Comparison of ENCODE assay signal across 9 mouse cellular contexts in genomic region chr13:52222315-52223097, GRCm38 (mm10).
DNase-seq lines count a peak whose midpoint lies in the region; ATAC-seq lines count a peak whose summit lies in the region.
"Had no signal": no experiment of that assay in that cellular context is flagged by ENCODE, and none has a peak within 500 bp of the region (broad histone marks: within the 10 kb centered on the region; RNA-seq: fewer than 3 reads in every experiment).

No protein-coding gene starts in this region.

- H3K4me1 ChIP-seq in brown adipose tissue, adult 24 weeks (ENCODE audit: control insufficient read depth, insufficient read depth, insufficient read length, low read length), result peaks cover 11% of the 10 kb centered on the region
- peaks cover 14% of the 10 kb centered on the region for H3K4me1 ChIP-seq in intestine, embryonic 14.5 days (replicated peaks; ENCODE audit: control insufficient read depth, insufficient read depth, low read length)

- ATAC-seq in intestine, embryonic 14.5 days (replicated peaks; ENCODE audit: low FRiP score, low TSS enrichment, low read depth), result no peak
- ATAC-seq in megakaryocyte progenitor cell, adult 5-6 weeks (replicated peaks; ENCODE audit: poor library complexity), result no peak

- H3K4me2 ChIP-seq in intestine, embryonic 14.5 days (ENCODE audit: low read length), result no peak overlapping the region
- H3K4me2 ChIP-seq: embryonic facial prominence, embryonic 13.5 days had no signal

- no peak overlapping the region for H3K9ac ChIP-seq in intestine, embryonic 14.5 days (ENCODE audit: low read length)
- H3K9ac ChIP-seq: embryonic facial prominence, embryonic 13.5 days had no signal

- peak overlapping the region; percentile 57 for H3K27ac ChIP-seq in brown adipose tissue, adult 24 weeks (replicated peaks; ENCODE audit: low read depth, low read length)
- 0 out of 2 replicates have a peak overlapping the region, but pooled peaks have one; percentile 11 for H3K27ac ChIP-seq in intestine, embryonic 14.5 days (ENCODE audit: low read depth)

- H3K4me3 ChIP-seq in brown adipose tissue, adult 24 weeks (ENCODE audit: insufficient read depth, low read depth, low read length), result no peak overlapping the region
- H3K4me3 ChIP-seq in intestine, embryonic 14.5 days (ENCODE audit: low read depth, low read length), result no peak overlapping the region
- H3K4me3 ChIP-seq: embryonic facial prominence, embryonic 13.5 days had no signal

- intact Hi-C loops in heart, postnatal 25 days (cut with DNase I), result loop anchor here (1.0 kb wide), 1 partner anchor 383 kb away; no protein-coding TSS in a partner anchor
- intact Hi-C loops in left cerebral cortex, postnatal 25 days (cut with DNase I), result loop anchor here (1.0 kb wide), 2 partner anchors 377 to 383 kb away; no protein-coding TSS in a partner anchor

- H3K27me3 ChIP-seq in intestine, embryonic 14.5 days (replicated peaks; ENCODE audit: control insufficient read depth, insufficient read depth, low read length), result no peaks in the 10 kb centered on the region
- H3K27me3 ChIP-seq: embryonic facial prominence, embryonic 13.5 days had no signal

- DNase-seq in heart, adult 18-20 months, result peak; percentile 25 to 35
- DNase-seq in heart, postnatal 25 days (ENCODE audit: low spot score), result no peak
- peak; percentile 62 for DNase-seq in intestine, embryonic 14.5 days (ENCODE audit: low spot score)
- peak; percentile 7 for DNase-seq in lung, postnatal 14 days
- DNase-seq in left cerebral cortex, postnatal 25 days (ENCODE audit: low spot score in 2 of 2), result no peak
- DNase-seq in spleen, postnatal 4 days (ENCODE audit: low spot score in 2 of 2), result no peak

- no peaks in the 10 kb centered on the region for H3K9me3 ChIP-seq in intestine, embryonic 14.5 days (ENCODE audit: control insufficient read depth, low read length)

- WGBS in intestine, embryonic 14.5 days, result 36% methylated on average over 11 of the region's 11 CpGs

- no peaks in the 10 kb centered on the region for H3K36me3 ChIP-seq in intestine, embryonic 14.5 days (ENCODE audit: control insufficient read depth, insufficient read depth, low read length)
- H3K36me3 ChIP-seq: embryonic facial prominence, embryonic 13.5 days had no signal

Comparison
In these comparisons a context has a peak if more than half of its experiments do, and no peak if none do; other contexts are left out.
1. DNase-seq: peak in heart, adult 18-20 months (2 of 2), intestine, embryonic 14.5 days (single experiment) and lung, postnatal 14 days (single experiment); none in heart, postnatal 25 days (single experiment), left cerebral cortex, postnatal 25 days (0 of 2) and spleen, postnatal 4 days (0 of 2).